Mouse (Mus musculus) liver, adult (tissue): ENCODE data around the gene Itga9.

ENCODE experiments used
- GATA4 ChIP-seq: IDR thresholded peaks from 2 replicates; pipeline ENCODE4 v1.6.1; 2014; ENCODE audit warnings: mild to moderate bottlenecking, low read length; ENCODE audit not compliant: insufficient replicate concordance

The Itga9 gene

GRCm38 (mm10) chr9:118693256-118693655, 86.8 kb downstream of the Itga9 start:
- TF ChIP-seq GATA4: no peak

DNA sequence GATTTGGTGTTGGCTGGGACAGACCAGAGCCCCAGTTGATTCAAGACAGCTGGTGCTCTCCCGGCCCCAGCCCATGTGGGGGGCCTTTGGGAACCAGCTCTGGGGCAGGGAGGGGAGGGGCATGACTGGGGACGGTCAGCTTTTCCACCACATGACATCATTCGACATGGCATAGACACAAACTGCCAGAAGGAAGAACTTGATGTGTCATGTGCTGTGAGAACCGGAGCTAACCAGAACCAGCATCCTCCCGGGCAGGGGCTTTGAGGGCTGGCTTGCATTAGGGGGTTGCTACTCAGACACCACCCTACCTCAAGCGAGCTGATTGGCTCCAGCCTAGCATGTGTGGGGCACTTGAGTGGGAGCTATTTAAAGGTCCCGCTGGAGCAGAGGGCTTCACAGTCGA, 87.9 kb downstream of the Itga9 start:
- TF ChIP-seq GATA4: no peak

- no peak for TF ChIP-seq GATA4
These were observed 91.7 kb downstream of the Itga9 start for GRCm38 (mm10) chr9:118698191-118698590.

GRCm38 (mm10) chr9:118699716-118700115, 93.2 kb downstream of the Itga9 start:
- TF ChIP-seq GATA4: no peak

DNA sequence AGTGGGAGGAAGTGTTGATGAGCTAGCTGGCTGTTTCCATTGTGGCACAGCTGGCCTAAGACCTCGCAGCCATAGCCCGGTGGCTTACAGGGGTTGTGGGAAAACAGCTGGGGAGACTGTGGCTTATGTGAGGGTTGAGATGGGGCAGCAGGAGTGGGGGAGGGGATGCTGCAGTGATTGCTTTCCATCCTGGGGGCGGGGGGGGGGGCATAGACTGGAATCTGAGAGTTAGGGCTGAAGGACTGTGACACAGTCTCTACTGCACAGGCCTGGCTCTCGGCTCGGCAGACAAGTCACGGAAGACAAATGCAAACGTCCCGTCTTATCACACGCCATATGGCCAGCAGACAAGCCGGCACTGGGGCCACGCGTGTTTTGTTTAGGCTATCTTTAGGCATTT, 94.4 kb downstream of the Itga9 start:
- TF ChIP-seq GATA4: no peak

DNA sequence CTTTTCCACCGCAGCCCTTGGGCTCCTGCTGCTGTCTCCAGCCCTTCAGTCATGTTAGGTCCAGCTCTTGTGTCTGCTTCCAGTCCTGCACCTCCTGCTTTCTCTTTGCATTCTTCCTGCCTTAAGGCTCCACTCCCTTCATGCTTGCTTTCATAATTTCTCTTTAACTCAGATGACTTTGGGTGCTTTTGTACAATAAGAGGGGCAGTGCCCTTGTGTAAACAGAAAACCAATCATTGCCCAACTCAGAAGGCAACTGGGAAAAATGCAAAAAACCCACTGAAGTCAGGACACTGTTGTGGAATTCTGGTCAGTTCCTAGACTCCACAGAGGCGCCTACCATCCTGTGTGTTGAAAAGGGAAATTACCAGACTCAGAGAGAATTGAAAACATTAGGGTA, 95.3 kb downstream of the Itga9 start:
- TF ChIP-seq GATA4: no peak

GRCm38 (mm10) chr9:118703146-118703545, 96.7 kb downstream of the Itga9 start:
- TF ChIP-seq GATA4: no peak

GRCm38 (mm10) chr9:118705381-118706074, 99.0 kb downstream of the Itga9 start:
- no peak for TF ChIP-seq GATA4

DNA sequence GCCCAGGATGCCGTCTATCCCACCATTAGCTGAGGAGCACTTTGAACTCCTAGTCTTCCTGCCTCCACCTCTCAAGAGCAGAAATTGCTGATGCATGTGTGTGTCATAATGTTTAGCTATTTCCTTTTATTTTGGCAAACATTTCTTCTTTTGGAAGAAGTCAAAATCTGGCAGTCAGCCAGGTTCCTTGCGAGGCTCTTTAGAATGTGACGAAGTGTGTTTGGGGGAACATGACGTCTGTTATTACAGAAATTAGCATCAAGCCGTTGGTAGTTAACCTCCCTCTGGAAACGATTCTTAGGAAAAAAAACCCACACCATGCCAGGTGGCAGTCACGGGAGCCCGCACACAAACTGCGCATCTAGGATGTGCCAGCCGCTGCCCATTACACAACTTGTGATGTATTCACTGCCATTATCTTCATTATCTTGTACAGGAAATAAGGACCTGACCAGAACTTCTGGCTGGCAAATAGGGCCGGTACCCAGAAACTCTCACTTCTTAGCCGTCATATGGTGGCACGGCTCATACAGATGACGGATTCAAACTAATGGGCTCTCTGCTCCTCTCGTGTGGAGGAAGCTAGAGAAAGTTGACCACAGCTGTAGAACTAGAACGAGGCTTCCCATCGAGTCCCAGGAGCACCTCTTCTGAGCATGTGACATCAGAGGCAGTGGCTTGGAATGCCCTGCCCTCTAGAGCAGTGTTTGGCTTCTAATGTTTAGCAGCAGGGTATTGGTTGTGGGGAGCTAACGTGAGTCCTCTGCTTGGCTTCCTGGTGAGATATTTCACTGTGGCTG, 99.9 kb downstream of the Itga9 start:
- TF ChIP-seq GATA4: no peak

GRCm38 (mm10) chr9:118710625-118711024, 104.1 kb downstream of the Itga9 start:
- TF ChIP-seq GATA4: no peak

- no peak for TF ChIP-seq GATA4
These were observed 105.3 kb downstream of the Itga9 start for GRCm38 (mm10) chr9:118711749-118712148.

- TF ChIP-seq GATA4: no peak
These were observed 107.0 kb downstream of the Itga9 start for GRCm38 (mm10) chr9:118713515-118713914.

DNA sequence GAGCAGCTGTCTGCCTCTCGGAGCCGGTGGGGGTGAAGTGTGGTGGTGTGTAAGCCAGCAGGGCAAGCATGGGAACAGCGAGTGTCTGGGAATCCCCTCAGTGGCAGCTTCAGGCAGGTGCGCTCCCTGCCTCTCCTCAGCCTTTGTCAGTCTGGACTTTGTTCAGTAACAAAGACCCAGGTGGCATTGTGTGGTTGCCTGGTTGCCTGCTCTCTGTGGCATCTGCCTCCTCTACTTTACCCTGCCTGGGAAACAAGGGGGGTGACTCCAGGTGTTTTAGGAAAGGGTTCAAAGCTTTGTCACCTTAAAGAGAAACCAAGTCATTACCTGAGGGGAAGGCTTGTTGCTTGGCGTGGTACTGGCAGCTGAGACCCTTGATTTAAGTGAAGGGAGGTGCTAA, 108.0 kb downstream of the Itga9 start:
- no peak for TF ChIP-seq GATA4

- TF ChIP-seq GATA4: no peak
These were observed 109.6 kb downstream of the Itga9 start for GRCm38 (mm10) chr9:118715971-118716628.

- no peak for TF ChIP-seq GATA4
These were observed 110.9 kb downstream of the Itga9 start for GRCm38 (mm10) chr9:118717436-118717835.

DNA sequence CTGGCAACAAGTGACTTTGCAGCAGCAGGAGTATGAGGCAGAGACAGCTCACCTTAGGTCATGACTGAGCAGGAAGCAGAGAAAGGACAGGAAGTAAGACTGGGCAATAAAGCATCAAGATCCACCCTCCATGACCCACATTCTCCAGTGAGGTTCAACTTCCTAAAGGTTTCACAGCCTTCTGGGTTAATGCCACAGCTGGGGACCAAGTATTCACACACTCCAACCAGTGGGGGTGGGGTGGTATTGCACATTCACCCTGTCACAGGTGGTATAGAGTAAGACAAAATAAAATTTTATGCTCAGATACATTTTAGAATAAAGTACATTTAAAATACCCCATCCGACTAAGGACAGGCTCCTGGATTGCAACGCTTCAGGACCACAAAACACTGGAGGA, 112.0 kb downstream of the Itga9 start:
- TF ChIP-seq GATA4: no peak
